Mouse (Mus musculus) brown adipose tissue, adult 24 weeks (tissue): Measurements from ENCODE around the gene Olfr186. TPM values are rescaled to one million over a fixed set of nuclear protein-coding genes. Genes with fewer than 3 reads are reported as not detected.

Experiments used
- polyA plus RNA-seq: library from polyadenylated mRNA; stranded (reverse); fragments of >200 nt; gene quantifications from 2 replicates; pipeline ENCODE4 v1.2.4, GENCODE M21; 2012; ENCODE audit not compliant: missing spikeins, insufficient read depth, insufficient read length

The Olfr186 gene
- polyA plus RNA-seq, 1 experiment, result not detected

Other genes starting within 250 kb of the Olfr186 start
- gene Olfr173, start 230.0 kb downstream of the Olfr186 start, polyA plus RNA-seq, result not detected in 2 replicates
- not detected in 2 replicates for gene Olfr175-ps1, start 203.5 kb downstream of the Olfr186 start, polyA plus RNA-seq
- gene Olfr177, start 155.5 kb downstream of the Olfr186 start, polyA plus RNA-seq, result not detected in 2 replicates
- not detected in 2 replicates for gene Olfr178, start 138.2 kb downstream of the Olfr186 start, polyA plus RNA-seq
- gene Olfr181, start 101.5 kb downstream of the Olfr186 start, polyA plus RNA-seq, result not detected in 2 replicates
- gene Olfr180, start 100.9 kb downstream of the Olfr186 start, polyA plus RNA-seq, result not detected in 2 replicates
- gene Olfr183, start 34.9 kb downstream of the Olfr186 start, polyA plus RNA-seq, result not detected in 2 replicates
- gene Olfr187, start 9.5 kb upstream of the Olfr186 start, polyA plus RNA-seq, result not detected in 2 replicates
- gene Olfr190, start 47.7 kb upstream of the Olfr186 start, polyA plus RNA-seq, result not detected in 2 replicates
- not detected in 2 replicates for gene Olfr191, start 59.5 kb upstream of the Olfr186 start, polyA plus RNA-seq
- gene Olfr193, start 81.6 kb upstream of the Olfr186 start, polyA plus RNA-seq, result not detected in 2 replicates
- gene Olfr194, start 90.8 kb upstream of the Olfr186 start, polyA plus RNA-seq, result not detected in 2 replicates
- gene Olfr195, start 116.8 kb upstream of the Olfr186 start, polyA plus RNA-seq, result not detected in 2 replicates
- not detected in 2 replicates for gene Olfr196, start 140.2 kb upstream of the Olfr186 start, polyA plus RNA-seq
- gene Olfr198, start 173.2 kb upstream of the Olfr186 start, polyA plus RNA-seq, result not detected in 2 replicates
- gene Olfr199, start 189.5 kb upstream of the Olfr186 start, polyA plus RNA-seq, result not detected in 2 replicates
- gene Olfr201, start 242.3 kb upstream of the Olfr186 start, polyA plus RNA-seq, result not detected in 2 replicates